Mouse (Mus musculus) CD4-positive, CD25-positive, alpha-beta regulatory T cell, adult 2 months (primary cell): ENCODE measurements around the gene Gipc2.

Source experiments
- DNase-seq: peaks from one replicate; pipeline ENCODE4 v3.0.0-alpha.2; 2012; ENCODE audit warnings: low read depth, low spot score

The Gipc2 gene

DNA sequence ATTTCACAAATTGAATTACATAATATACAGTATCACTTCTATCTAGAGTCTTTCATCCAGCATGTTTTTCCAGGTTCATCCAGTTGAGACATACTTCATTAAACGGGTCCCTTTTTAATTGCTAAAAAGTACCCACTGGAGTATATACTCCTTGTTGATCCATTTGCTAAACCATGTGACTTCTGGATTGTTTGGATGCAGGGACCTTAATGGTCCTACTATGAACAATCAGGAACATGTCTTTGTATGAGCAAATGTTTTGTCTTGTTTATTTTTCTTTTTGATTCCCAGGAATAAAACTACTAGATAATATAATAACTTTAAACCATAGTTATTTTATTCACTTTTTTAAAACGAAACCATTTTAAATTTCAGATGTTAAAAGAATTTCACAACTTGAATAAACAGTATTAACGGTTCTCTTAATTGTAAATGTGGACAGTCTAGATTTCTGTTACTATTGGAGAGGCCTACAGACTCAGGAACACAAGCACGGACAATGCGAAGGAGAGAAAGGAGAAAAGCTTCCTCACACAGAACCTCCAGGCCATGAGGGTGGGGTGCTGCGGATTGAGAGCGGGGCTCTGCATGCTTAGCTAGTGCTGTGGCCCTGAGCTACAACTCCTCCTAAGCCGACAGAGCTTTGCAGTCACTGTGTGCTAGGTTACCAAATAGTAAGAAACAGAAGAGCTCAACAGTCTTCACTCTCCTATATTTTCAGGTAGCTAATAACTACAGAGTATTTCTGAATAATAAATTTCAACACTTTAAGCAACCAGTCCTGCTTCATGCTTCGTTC, 24.8 kb upstream of the Gipc2 start:
- no peak for DNase-seq

GRCm38 (mm10) chr3:152189306-152189705, 23.3 kb upstream of the Gipc2 start:
- DNase-seq = no peak

GRCm38 (mm10) chr3:152186106-152186505, 20.1 kb upstream of the Gipc2 start:
- DNase-seq = no peak

DNA sequence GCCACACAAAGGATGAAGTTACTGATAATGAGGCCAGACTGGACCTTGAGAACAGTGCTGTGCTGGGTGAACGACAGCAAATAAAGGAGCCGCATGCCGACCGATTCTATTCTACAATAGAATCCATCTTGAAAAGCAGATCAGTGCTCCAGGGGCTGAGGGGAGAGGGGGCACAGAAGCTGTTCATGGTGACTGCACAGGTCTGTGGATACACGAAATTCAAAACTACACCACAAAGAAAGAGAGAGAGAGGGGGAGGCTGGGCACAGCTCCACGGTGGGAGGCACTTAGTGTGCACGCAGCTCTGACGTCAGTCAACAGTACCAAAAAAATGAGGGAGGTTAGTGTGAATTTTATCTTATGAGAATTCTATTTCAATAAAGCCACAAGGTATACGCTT, 17.5 kb upstream of the Gipc2 start:
- no peak for DNase-seq

DNA sequence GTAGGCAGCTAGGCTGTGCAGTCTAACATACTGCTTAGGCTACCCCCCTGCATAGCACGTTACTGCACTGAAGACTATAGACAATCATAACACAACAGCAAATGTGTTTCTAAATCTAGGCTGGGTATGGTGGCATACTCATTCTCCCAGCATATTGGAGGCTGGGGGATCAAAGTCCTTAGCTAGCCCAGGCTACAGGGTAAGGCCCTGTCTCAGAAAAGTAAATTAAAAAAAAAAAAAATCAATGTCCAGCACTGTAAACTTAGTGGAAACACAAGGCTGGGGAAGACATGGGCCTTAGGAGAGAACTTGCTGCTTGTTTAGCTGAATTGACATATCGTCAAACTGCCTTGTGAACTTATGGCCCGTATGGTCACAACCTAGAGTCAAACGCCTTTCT, 14.6 kb upstream of the Gipc2 start:
- no peak for DNase-seq

- no peak for DNase-seq
Measured at GRCm38 (mm10) chr3:152179285-152179684, 13.3 kb upstream of the Gipc2 start.

- no peak for DNase-seq
Measured at GRCm38 (mm10) chr3:152178816-152179215, 12.8 kb upstream of the Gipc2 start.

GRCm38 (mm10) chr3:152172322-152172935, 6.4 kb upstream of the Gipc2 start:
- DNase-seq = no peak

DNA sequence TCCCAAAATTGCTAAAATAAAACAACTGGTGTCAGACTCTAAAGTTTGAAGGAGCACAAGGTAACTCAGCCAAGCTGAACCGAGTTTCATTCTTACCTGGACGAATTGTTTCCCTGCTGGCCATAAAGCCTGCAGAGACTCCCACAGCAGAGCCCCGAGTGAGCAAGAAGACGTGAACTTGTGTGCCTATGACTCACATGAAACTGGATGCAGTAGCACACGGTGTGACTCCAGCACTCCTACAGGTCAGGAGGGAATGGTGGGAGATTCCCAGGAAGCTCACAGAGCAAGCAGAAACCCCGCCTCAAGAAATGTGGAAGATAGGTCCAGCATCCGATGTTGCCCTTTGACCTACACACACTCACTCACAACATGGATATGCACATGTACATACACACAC, 5.8 kb upstream of the Gipc2 start:
- DNase-seq = no peak

DNA sequence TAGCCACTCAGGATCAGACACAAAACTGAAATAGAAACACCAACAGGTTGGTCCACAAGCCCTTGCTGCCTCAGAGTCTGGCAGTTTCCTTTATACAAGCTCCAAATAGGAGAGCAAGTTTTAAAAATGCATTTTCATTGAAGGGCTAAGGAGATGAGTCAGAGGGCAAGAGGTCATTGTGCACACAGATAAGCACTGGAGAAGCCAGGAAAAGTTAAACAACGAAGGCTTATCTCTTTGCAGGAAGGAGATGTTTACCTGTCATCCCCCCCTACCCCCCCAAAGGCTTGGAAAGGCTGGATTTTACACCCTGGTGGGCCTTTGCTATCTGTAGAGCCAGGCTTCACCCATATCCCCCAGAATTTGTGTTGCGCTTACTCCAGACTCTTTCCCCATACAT, 5.2 kb upstream of the Gipc2 start:
- DNase-seq = no peak

DNA sequence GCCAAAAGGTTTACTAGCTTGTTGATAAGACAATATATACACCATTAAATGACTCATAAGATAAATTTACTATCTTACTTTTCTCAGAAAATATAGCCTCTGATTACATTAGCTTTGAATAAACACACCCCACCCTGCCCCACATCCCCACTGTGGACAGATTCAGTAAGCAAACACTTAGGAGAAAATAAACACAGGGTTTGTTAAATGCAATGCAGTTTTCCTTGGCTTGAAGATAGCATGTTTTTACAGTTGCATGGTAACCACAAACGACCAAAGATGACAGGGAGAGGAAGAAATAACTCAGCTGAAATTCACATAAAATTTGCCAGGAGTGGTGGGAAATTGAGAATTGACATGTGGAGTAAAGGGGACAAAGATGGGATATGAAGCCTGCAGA, 4.4 kb upstream of the Gipc2 start:
- no peak for DNase-seq

- DNase-seq = no peak
Measured at GRCm38 (mm10) chr3:152168007-152168406, 2.0 kb upstream of the Gipc2 start.

DNA sequence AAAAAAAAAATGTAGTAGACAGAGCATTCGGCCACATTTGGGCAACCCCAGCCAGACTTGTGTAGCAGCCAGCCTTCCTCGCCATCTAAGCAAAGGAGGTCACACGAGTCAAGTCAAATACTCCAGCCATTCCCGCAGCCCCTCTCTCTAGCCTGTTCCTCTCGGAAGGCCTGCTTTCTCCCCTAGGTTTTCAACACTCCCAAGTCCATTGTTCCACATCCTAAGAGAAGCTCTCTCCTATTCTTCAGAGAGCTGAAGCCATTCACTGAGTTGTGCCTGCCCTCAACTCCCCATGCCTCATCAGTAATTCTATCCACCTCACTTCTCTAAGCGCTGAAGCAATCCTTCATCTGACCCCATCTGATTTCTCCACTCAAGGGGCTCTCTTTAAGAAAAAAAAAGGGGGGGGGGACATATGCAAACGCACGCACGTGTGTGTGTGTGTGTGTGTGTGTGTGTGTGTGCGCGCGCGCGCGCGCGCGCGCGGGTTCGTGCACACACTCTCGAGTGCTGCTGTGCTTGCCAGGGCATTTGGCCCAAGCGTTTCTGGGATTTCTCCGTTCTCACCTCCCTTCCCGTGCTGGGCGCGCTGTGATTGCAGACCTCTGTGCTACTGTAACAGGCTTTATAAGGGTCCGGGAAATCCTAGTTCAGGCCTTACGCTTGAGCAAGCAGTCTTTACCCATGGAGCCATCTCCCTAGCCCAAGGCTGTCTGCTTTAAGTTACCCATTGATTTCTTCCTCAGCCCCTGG, 845 bp upstream of the Gipc2 start:
- DNase-seq = no peak

- DNase-seq = peak; percentile 21
Measured at GRCm38 (mm10) chr3:152165351-152166098, 505 bp downstream of the Gipc2 start.

- DNase-seq = no peak
Measured at GRCm38 (mm10) chr3:152165014-152165350, 1.0 kb downstream of the Gipc2 start.

DNA sequence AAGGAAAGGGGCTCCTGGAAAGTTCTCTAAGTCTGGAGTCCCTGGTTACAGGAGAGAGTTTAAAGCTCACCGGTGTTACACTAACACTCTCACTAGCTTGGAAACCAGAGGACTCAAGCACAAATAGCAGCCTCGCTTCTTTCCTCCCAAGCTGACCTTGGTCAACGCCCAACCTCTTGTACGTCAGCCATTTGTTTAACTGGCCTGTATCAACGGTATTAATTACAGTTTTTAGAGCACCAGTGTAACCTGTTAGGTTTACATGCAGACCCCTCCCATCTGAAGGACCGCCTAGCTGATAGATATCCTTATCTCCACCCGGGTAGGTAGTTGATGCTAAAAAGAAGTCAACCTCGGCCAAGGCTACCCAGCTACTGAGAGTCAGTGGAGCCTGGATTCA, 2.7 kb downstream of the Gipc2 start:
- DNase-seq = no peak

DNA sequence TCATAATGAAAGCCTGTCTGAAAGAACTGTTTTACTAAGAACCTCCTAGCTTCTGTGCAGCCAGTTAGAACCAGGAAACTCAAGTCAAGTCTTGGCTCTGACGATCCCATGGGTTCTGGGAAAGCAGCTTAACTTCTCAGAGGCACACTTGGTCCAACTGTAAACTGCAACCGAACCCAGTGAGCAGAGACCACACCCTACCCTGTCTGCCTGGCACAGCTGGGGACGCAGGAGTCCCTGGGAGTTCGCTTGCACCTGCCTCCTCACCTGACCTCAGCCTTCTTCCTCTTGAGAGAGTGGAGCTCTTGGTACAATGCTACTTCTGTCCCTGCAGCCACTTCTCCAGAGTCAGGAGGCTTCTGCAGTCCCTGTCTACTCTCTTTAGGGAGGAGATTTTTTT, 5.4 kb downstream of the Gipc2 start:
- DNase-seq = no peak

DNA sequence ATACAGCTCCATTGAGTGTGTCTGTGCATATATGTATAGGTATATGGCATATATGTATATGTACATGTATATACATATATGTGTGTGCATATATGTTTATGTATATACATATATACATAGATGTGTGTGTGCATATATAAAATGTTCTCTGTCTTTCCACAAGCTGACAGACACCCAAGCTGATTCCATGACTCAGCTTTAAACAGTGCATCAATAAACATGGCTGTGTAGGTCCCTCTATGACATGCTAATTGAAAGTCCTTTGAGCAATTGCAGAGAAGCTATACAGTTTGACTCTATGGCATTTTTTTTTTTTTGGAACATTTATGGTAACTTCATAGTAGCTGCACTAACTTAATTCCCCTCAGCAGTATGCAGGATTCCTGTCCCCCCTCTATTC, 6.7 kb downstream of the Gipc2 start:
- DNase-seq = no peak

- DNase-seq = no peak
Measured at GRCm38 (mm10) chr3:152158344-152159291, 7.4 kb downstream of the Gipc2 start.

DNA sequence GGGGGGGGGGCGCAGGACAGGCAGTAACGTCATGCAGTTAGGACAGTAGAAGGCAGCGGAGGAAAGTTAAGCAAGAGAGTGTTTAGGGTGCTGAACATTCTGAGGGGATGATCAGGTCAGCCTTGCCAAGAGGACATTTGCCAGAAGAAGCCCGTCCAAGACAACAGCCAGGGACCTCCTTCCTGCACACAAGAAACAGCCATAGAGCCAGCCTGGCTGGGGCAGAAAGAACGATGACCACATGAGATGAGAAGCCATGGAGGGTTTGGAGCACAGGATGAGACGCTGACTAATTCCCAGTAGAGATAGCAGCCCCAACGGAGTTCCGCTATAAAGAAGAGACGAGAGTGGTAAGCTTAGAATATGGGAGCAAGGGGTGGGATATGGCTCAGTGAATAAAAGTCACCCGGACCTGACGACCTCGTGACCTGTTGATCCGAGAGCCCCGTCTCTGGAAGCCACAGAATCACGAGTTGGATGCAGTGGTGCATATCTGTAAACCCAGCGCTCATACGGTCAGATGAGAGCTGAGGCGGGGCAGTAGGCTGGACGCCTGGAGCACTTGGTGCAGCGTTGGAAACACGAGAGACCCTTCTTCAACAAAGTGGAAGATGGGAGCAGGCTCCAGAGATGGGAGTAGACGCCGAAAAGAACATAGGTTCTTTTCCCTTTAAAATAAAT, 9.1 kb downstream of the Gipc2 start:
- no peak for DNase-seq
